Mouse (Mus musculus) right cerebral cortex, postnatal 25 days (tissue): ENCODE data around the gene Gpha2.

Experiments
- DNase-seq: peaks from one replicate; pipeline ENCODE4 v3.0.0; 2022

Gpha2 gene

GRCm38 (mm10) chr19:6273998-6274608 is 47.9 kb downstream of the Gpha2 start:
- DNase-seq, result no peak

DNA sequence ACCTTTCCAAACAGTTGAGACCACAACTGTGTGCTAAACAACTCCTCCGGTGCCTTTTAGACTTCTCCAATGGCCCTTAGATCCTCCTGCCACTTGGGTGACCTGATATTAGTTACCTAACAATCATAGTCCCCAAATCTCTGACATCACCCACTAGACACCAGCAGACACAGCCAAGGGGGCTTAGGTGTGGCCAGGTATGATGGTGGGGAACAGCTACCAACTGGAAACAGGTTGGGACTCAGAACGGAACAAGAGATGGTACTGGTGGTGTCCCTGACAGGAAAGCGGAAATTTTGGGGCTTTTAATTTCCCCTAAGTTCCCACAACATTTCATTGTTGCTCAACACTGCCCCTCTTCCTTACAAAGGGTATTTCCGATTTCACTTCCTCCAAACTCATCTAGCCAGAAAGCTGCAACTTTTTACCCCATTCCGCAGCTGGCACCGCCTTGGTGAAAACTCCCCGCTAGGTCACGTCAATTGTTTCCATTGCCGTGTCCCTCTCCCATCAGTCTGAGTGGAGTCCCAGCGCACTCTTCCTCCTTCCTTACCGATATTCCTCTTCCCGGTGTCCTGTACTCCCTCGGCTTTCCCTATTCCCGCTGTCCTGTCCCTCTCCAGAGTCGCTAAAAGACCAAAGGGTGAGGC is 49.7 kb downstream of the Gpha2 start:
- no peak for DNase-seq

GRCm38 (mm10) chr19:6276426-6277421 is 50.5 kb downstream of the Gpha2 start, which contains the start of gene Ehd1:
Gene Ehd1 (plus strand): TSS chr19:6276725.
- DNase-seq, result peak; percentile 95
